Mouse (Mus musculus): ENCODE results near the gene Col4a6.

DNA sequence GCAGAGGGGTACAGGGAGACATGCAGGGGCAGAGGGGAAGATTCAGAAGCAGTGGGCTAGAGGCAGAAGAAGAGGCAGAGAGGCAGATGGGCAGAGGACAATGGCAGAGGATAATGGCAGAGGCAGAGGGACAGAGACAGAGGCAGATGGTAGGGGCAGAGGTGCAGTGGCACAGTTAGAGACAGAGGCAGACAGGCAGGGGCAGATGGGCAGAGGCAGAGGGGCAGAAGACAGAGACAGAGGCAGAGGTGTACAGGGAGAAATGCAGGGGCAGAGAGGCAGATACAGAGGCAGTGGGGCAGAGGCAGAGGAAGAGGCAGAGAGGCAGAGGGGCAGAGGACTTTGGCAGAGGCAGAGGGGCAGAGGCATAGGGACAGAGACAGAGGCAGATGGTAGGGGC lies 322.7 kb downstream of the Col4a6 start:
- TF ChIP-seq CTCF (conservative IDR thresholded peaks at IDR 0.05; ENCODE audit: low read length): no peak
- TF ChIP-seq POU5F1 (IDR thresholded peaks at IDR 0.05; ENCODE audit: borderline replicate concordance, low read length): no peak
- no peak for TF ChIP-seq NANOG (IDR thresholded peaks at IDR 0.05; ENCODE audit: borderline replicate concordance, low read length)
